Mouse (Mus musculus) embryonic facial prominence, embryonic 11.5 days (tissue): ENCODE results near the gene Cela2a. TPM values are rescaled to one million over a fixed set of nuclear protein-coding genes. Genes with fewer than 3 reads are reported as not detected.

Experiments
- ATAC-seq: fragments of 200-750 bp; cut with Nextera tagmentation; replicated peaks from 2 replicates; pipeline ENCODE4 v1.8.0; 2017; ENCODE audit warnings: low read depth; ENCODE audit not compliant: insufficient number of reproducible peaks, low FRiP score, low TSS enrichment
- DNase-seq: peaks from one replicate; pipeline ENCODE4 v3.0.0-alpha.2; 2015; ENCODE audit warnings: low spot score
- H3K27ac ChIP-seq: fragments of 300-500 bp; sonication (generic); replicated peaks from 2 replicates; pipeline ENCODE4 v1.5.1; 2014; ENCODE audit warnings: mild to moderate bottlenecking, low read depth, low read length, control low read depth
- H3K27me3 ChIP-seq: fragments of 300-500 bp; sonication (generic); 2 replicates; pipeline ENCODE4 v1.6.1; 2014; ENCODE audit warnings: mild to moderate bottlenecking, low read length, moderate library complexity, mixed read lengths; ENCODE audit not compliant: control insufficient read depth, insufficient read depth
- H3K36me3 ChIP-seq: fragments of 300-500 bp; sonication (generic); replicated peaks from 2 replicates; pipeline ENCODE4 v1.6.1; 2014; ENCODE audit warnings: low read depth, mild to moderate bottlenecking, low read length, moderate library complexity, mixed read lengths; ENCODE audit not compliant: control insufficient read depth, insufficient read depth
- H3K4me1 ChIP-seq: fragments of 300-500 bp; sonication (generic); 2 replicates; pipeline ENCODE4 v1.6.1; 2014; ENCODE audit warnings: low read length, mixed read lengths; ENCODE audit not compliant: control insufficient read depth, insufficient read depth
- H3K4me2 ChIP-seq: fragments of 300-500 bp; sonication (generic); 2 replicates; pipeline ENCODE4 v1.6.1; 2014; ENCODE audit warnings: low read depth, mild to moderate bottlenecking, control low read depth, low read length, moderate library complexity
- H3K4me3 ChIP-seq: fragments of 300-500 bp; sonication (generic); 2 replicates; pipeline ENCODE4 v1.5.1; 2014; ENCODE audit warnings: low read depth, low read length, control low read depth
- H3K9ac ChIP-seq: fragments of 300-500 bp; sonication (generic); replicated peaks from 2 replicates; pipeline ENCODE4 v1.6.1; 2014; ENCODE audit warnings: mild to moderate bottlenecking, control low read depth, low read length
- H3K9me3 ChIP-seq: fragments of 300-500 bp; sonication (generic); replicated peaks from 2 replicates; pipeline ENCODE4 v1.6.1; 2016; ENCODE audit warnings: mild to moderate bottlenecking, low read length, inconsistent platforms, mixed read lengths; ENCODE audit not compliant: control insufficient read depth
- WGBS: fragments of 180-500 bp; shearing (Covaris S2); extraction: QIAGEN DNeasy Blood & Tissue Kit; methylation state at CpG from one replicate; pipeline ENCODE4 v1.1.7; 2014; 5-methylcytosine and 5-hydroxymethylcytosine counted together
- polyA plus RNA-seq: library from polyadenylated mRNA; unstranded; fragments of >200 nt; fragmentation: Nextera tagmentation; extraction: Ambion mirVana; gene quantifications from 2 replicates; pipeline ENCODE4 v1.2.1, GENCODE M21; 2014

The Cela2a gene
- polyA plus RNA-seq, 1 experiment from 2014 or later: not detected

DNA sequence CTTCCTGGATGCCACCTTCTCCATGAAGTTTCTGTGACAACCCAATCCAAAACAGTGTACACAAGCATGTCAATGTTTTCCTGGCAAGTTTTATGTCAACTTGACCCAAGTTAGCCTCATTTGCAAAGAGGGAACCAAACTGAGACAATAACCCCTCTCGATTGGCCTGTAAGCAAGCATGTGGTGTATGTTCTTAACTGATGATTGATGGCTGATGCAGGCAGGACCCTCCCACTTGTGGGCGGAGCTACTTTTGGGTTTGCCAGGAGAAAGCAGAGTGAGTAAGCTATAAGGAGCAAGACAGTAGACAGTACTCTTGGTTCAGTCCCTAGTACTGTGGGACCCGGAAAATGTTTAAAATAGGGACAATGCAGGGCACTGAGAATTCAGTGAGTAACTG, 3.0 kb downstream of the Cela2a start:
- no peak for ATAC-seq
- WGBS: 67% methylated on average over 3 of the region's 3 CpGs
- no peaks in the 10 kb centered on the region for H3K36me3 ChIP-seq
- H3K9ac ChIP-seq: no peak overlapping the region
- no peaks in the 10 kb centered on the region for H3K4me1 ChIP-seq
- H3K9me3 ChIP-seq: no peaks in the 10 kb centered on the region
- H3K27ac ChIP-seq: no peak overlapping the region
- no peaks in the 10 kb centered on the region for H3K27me3 ChIP-seq
- no peak overlapping the region for H3K4me3 ChIP-seq
- H3K4me2 ChIP-seq: no peak overlapping the region
- peak; percentile 43 for DNase-seq

DNA sequence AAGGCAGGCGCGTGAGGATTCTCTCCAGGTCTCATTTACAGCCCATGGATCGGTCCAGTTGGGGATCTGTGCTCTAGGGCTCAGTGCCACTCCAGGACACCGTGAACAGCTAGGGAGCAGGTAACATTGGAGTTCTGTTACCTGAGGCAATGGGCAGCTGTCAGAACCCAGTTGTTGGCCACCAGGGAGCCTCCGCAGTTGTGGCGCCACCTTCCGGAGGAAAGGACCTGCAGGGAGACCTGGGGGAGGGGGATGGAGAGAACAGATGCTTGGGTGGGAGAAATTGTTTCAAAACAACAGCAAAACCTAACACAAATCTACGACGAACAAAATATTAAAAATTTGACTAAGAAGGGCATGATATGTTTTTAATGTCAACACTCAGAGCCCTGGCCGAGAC, 3.9 kb downstream of the Cela2a start:
- H3K27ac ChIP-seq: no peak overlapping the region
- 73% methylated on average over 10 of the region's 10 CpGs for WGBS
- H3K9ac ChIP-seq: no peak overlapping the region
- no peaks in the 10 kb centered on the region for H3K36me3 ChIP-seq
- H3K4me2 ChIP-seq: no peak overlapping the region
- H3K4me3 ChIP-seq: no peak overlapping the region
- H3K4me1 ChIP-seq: no peaks in the 10 kb centered on the region; the same call in 1 of the 2 replicates
- H3K27me3 ChIP-seq: no peaks in the 10 kb centered on the region
- DNase-seq (no peak), ATAC-seq (no peak)
- H3K9me3 ChIP-seq: no peaks in the 10 kb centered on the region

DNA sequence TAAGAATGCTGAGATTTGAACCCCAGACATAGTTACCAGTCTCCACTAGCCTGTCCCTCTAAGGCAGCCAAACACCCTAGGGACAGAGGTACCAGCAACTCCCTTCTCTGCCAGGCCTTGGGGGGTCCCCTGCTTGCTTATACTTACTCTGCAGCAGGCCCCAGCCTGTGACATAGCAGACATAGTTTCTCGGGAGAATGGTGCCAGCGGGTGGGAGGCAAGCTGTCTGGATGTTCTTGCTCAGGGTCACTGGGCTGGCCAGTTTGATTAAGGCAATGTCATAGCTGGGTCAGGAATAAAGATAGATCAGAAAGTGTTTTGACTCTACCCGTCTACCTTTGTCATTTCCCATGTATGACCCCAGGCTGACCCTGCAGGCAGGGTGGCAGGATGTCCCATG, 4.8 kb downstream of the Cela2a start:
- Histone ChIP-seq H3K27ac (no peak overlapping the region), H3K4me2 (no peak overlapping the region), H3K4me3 (no peak overlapping the region), H3K9me3 (no peaks in the 10 kb centered on the region), H3K36me3 (no peaks in the 10 kb centered on the region), H3K4me1 (no peaks in the 10 kb centered on the region; the same call in 1 of the 2 replicates), H3K27me3 (no peaks in the 10 kb centered on the region), H3K9ac (no peak overlapping the region)
- 62% methylated on average over 3 of the region's 3 CpGs for WGBS
- DNase-seq (no peak), ATAC-seq (no peak)

DNA sequence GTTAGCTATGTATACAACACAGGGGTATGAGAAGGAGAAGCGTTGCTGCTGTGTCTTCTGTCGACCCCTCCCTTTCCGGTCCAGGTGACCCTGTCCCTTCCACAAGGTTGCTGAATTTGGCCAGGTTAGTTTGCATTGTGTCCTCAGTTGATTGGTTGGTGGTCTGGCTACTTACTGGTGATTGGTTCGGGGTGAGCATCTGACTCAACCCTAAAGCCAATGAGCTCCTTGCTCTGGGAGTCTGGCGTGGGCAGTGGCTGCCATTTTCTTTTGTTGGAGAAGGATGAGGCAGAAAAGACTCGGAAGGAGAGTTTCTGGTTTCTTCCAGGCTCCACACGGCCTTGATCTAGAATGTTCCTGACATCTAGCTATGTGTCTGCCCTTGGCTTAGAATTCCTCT, 6.6 kb downstream of the Cela2a start:
- ATAC-seq: no peak
- H3K36me3 ChIP-seq: no peaks in the 10 kb centered on the region
- H3K4me2 ChIP-seq: no peak overlapping the region
- WGBS: 88% methylated on average over 7 of the region's 7 CpGs
- no peak overlapping the region for H3K4me3 ChIP-seq
- no peaks in the 10 kb centered on the region for H3K27me3 ChIP-seq
- H3K4me1 ChIP-seq: no peaks in the 10 kb centered on the region; the same call in 1 of the 2 replicates
- H3K9me3 ChIP-seq: no peaks in the 10 kb centered on the region
- no peak overlapping the region for H3K27ac ChIP-seq
- no peak overlapping the region for H3K9ac ChIP-seq
- no peak for DNase-seq

DNA sequence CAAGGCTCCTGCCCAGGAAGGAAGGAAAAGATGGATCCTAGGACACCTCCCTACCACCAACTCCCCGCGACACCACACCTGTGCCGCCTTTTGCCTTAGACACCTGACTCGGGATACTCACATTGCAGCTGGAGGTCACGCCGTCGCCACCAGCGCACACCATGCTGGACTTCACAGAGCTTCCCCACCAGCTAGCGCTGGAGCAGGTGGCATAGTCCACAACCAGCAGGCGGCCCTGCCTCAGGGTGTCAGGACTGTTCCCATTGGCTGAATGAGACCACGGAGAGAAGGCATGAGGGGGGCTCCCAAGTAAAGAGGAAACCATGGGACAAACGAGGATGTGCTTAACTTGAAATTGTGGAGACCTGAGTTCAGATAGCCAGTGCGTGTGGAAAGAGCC, 7.1 kb downstream of the Cela2a start:
- Histone ChIP-seq H3K36me3 (peaks cover 1% of the 10 kb centered on the region), H3K9ac (no peak overlapping the region), H3K4me2 (no peak overlapping the region), H3K27me3 (no peaks in the 10 kb centered on the region), H3K4me3 (no peak overlapping the region), H3K9me3 (no peaks in the 10 kb centered on the region), H3K27ac (no peak overlapping the region), H3K4me1 (no peaks in the 10 kb centered on the region; the same call in 1 of the 2 replicates)
- WGBS: 89% methylated on average over 13 of the region's 13 CpGs
- no peak for ATAC-seq
- DNase-seq: no peak

DNA sequence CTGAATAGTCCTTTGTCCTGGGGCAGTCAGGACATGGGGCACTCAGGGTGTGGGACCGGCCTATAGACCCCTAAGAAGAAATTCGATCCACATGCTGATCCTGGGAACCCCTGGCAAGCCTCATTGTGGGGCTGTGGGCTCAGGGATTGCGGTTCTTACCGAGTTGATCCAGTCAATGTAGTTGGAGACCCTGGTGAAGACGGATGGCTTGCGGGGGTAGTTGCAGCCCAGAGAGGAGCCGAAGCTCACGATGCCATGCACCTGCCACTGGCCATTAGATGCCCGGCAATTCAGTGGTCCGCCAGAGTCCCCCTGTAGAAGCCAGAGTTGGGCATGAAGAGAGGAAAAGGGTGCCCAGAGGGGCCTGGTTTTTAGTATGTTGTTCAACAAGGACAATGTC, 8.3 kb downstream of the Cela2a start:
- ATAC-seq: no peak
- H3K27ac ChIP-seq: no peak overlapping the region
- H3K4me1 ChIP-seq: no peaks in the 10 kb centered on the region; the same call in 1 of the 2 replicates
- H3K27me3 ChIP-seq: no peaks in the 10 kb centered on the region
- no peak overlapping the region for H3K4me2 ChIP-seq
- no peak overlapping the region for H3K4me3 ChIP-seq
- no peak for DNase-seq
- 63% methylated on average over 10 of the region's 10 CpGs for WGBS
- H3K36me3 ChIP-seq: peaks cover 3% of the 10 kb centered on the region
- H3K9ac ChIP-seq: no peak overlapping the region
- no peaks in the 10 kb centered on the region for H3K9me3 ChIP-seq

DNA sequence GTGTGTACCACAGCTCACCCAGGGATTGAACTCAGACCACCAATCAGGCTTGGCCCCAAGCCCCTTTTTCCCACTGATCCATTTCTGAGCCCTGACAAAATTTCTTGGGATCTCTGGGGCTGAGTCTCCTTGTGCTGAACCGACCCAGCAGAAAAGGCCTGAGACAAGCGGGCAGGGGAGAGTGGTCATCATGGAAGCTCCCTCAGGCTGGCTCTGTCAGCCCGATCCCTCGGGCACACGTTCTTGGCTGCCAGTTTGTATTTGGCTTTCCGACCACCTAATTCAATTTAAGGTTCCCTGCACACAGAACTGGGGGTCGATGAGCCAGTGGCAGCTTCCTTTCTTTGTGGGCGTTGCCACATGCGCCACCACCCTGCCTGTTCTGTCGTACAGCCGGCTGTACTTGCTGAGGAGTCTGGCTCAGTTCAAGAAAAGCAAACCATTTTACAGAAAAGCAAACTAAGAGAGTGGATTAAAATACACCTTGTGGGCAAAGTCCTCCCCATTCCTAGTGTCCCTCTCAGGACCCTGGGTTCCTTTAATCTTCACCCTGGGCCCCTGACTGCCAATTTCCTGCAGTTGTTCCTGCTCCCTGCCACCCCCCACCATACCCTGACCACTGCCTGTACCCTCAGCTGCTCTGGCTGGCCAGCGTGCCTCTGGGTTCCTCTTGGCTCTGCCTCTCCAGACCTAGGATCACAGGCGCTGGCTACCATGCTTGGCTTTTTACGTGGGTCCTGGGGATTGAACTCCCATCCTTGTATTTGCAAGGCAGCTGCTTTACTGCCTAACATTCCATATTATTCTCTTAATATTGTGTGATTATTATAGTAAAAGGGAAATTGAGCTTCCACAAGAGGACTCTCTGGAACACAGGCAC, 8.9 kb downstream of the Cela2a start:
- no peaks in the 10 kb centered on the region for H3K27me3 ChIP-seq
- H3K9me3 ChIP-seq: no peaks in the 10 kb centered on the region
- ATAC-seq (no peak), DNase-seq (no peak)
- H3K4me2 ChIP-seq: no peak overlapping the region
- WGBS: 65% methylated on average over 14 of the region's 14 CpGs
- no peak overlapping the region for H3K4me3 ChIP-seq
- H3K4me1 ChIP-seq: no peaks in the 10 kb centered on the region; the same call in 1 of the 2 replicates
- H3K9ac ChIP-seq: no peak overlapping the region
- no peak overlapping the region for H3K27ac ChIP-seq
- peaks cover 3% of the 10 kb centered on the region for H3K36me3 ChIP-seq

DNA sequence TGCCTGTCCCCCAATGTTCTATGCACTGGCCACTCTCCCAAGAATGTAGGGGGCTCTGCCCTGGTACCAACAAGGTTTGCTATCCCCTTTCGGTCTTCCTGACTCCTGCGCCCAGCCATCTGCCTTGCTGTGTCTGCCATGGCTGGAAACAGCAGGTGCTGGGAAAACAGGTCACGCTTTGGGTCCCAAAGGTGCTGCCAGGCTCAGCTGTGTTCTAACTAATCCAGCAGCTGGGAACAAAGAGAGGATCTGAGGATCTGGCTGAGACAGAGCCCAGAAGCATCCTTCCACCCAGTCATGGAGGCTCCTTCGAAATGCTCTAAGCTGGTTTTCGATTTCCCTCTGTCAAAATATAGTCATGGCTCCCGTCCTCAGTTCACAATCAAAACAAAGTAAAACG, 9.7 kb downstream of the Cela2a start:
- Histone ChIP-seq H3K9ac (no peak overlapping the region), H3K4me3 (no peak overlapping the region), H3K4me1 (no peaks in the 10 kb centered on the region; the same call in 1 of the 2 replicates), H3K4me2 (no peak overlapping the region), H3K27me3 (no peaks in the 10 kb centered on the region), H3K36me3 (peaks cover 3% of the 10 kb centered on the region), H3K9me3 (no peaks in the 10 kb centered on the region), H3K27ac (no peak overlapping the region)
- DNase-seq (no peak), ATAC-seq (no peak)
- 84% methylated on average over 7 of the region's 7 CpGs for WGBS
